Mouse (Mus musculus): Measurements from ENCODE around the gene Cend1. TPM values are rescaled to one million over a fixed set of nuclear protein-coding genes. Genes with fewer than 3 reads are reported as not detected.

The Cend1 gene
- total and polyA plus RNA-seq, 2 experiments from 2014 or later, result 0.27 to 1.8 TPM

GRCm38 (mm10) chr7:141431434-141432185, 2.3 kb upstream of the Cend1 start:
- no peak for TF ChIP-seq CTCF (IDR thresholded peaks at IDR 0.05; ENCODE audit: low read depth)
- TF ChIP-seq EP300 (IDR thresholded peaks at IDR 0.05; ENCODE audit: low read depth), result no peak
- Histone ChIP-seq H3K27ac (ENCODE audit: low read depth) (no peak overlapping the region), H3K9ac (replicated peaks; ENCODE audit: low read depth, low read length) (no peak overlapping the region), H3K27me3 (ENCODE audit: control insufficient read depth, insufficient read depth, low read length) (no peaks in the 10 kb centered on the region), H3K4me1 (ENCODE audit: control insufficient read depth, insufficient read depth) (peaks cover 24% of the 10 kb centered on the region), H3K9me3 (replicated peaks; ENCODE audit: control insufficient read depth, low read length) (no peaks in the 10 kb centered on the region), H3K36me3 (replicated peaks; ENCODE audit: control insufficient read depth, insufficient read depth, low read length) (peaks cover 20% of the 10 kb centered on the region), H3K4me3 (ENCODE audit: low read depth, low read length) (no peak overlapping the region), H3K4me2 (ENCODE audit: low read depth, low read length) (no peak overlapping the region)
- ATAC-seq (ENCODE audit: insufficient read depth, low read depth) (no peak), DNase-seq (ENCODE audit: low spot score) (no peak)
- WGBS, result 89% methylated on average over 19 of the region's 19 CpGs

DNA sequence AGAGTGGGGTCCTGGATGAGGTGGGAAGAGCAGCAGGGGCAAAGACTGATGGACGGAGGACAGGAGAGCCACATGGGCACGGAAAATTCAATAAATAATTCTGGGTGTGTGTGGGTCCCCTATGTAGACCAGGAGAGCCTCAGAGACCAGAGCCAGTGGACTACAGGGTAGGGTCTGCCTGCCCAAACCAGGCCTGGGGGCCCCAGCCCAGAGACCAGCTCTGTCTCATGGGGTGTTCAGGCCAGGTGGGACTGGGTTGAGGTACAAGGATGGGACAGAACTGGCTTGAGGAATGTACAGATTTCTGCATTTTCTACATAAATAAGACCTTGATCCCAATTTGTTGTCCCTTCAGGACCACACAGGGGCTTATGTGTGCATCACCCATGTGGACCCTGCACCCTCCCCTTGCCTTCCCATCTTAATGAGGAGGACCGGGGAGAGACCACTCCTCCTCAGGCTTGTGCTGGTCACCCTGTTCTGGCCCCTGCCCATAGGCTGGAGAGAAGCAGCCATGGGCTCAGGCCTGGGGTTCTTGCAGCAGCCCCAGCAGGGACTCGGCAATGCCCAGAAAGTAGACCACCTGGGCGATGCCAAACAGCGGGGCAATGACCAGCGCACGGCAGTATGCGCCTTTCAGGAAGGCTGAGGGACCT, 1.4 kb upstream of the Cend1 start:
- H3K36me3 ChIP-seq (replicated peaks; ENCODE audit: control insufficient read depth, insufficient read depth, low read length), result peaks cover 20% of the 10 kb centered on the region
- no peak for ATAC-seq (ENCODE audit: insufficient read depth, low read depth)
- WGBS, result 86% methylated on average over 9 of the region's 9 CpGs

GRCm38 (mm10) chr7:141429840-141430584, 721 bp upstream of the Cend1 start:
- Histone ChIP-seq H3K9me3 (replicated peaks; ENCODE audit: control insufficient read depth, low read length) (no peaks in the 10 kb centered on the region), H3K27me3 (ENCODE audit: control insufficient read depth, insufficient read depth, low read length) (no peaks in the 10 kb centered on the region), H3K36me3 (replicated peaks; ENCODE audit: control insufficient read depth, insufficient read depth, low read length) (peaks cover 20% of the 10 kb centered on the region), H3K4me1 (ENCODE audit: control insufficient read depth, insufficient read depth) (peaks cover 17% of the 10 kb centered on the region), H3K4me2 (ENCODE audit: low read depth, low read length) (no peak overlapping the region), H3K27ac (ENCODE audit: low read depth) (no peak overlapping the region), H3K9ac (replicated peaks; ENCODE audit: low read depth, low read length) (peak overlapping the region; percentile 9; the same call in 1 of the 2 replicates), H3K4me3 (ENCODE audit: low read depth, low read length) (no peak overlapping the region)
- ATAC-seq (ENCODE audit: insufficient read depth, low read depth) (no peak), DNase-seq (ENCODE audit: low spot score) (no peak)
- no peak for TF ChIP-seq CTCF (IDR thresholded peaks at IDR 0.05; ENCODE audit: low read depth)
- no peak for TF ChIP-seq EP300 (IDR thresholded peaks at IDR 0.05; ENCODE audit: low read depth)
- 44% methylated on average over 9 of the region's 9 CpGs for WGBS

More for the DNA sequence above, 1.4 kb upstream of the Cend1 start:
- Histone ChIP-seq H3K4me2 (ENCODE audit: low read depth, low read length) (no peak overlapping the region), H3K9ac (replicated peaks; ENCODE audit: low read depth, low read length) (peak overlapping the region; percentile 9; the same call in 1 of the 2 replicates), H3K4me3 (ENCODE audit: low read depth, low read length) (no peak overlapping the region), H3K9me3 (replicated peaks; ENCODE audit: control insufficient read depth, low read length) (no peaks in the 10 kb centered on the region), H3K27me3 (ENCODE audit: control insufficient read depth, insufficient read depth, low read length) (no peaks in the 10 kb centered on the region), H3K4me1 (ENCODE audit: control insufficient read depth, insufficient read depth) (peaks cover 21% of the 10 kb centered on the region), H3K27ac (ENCODE audit: low read depth) (no peak overlapping the region)
- no peak for DNase-seq (ENCODE audit: low spot score)
- TF ChIP-seq EP300 (IDR thresholded peaks at IDR 0.05; ENCODE audit: low read depth) (no peak), CTCF (IDR thresholded peaks at IDR 0.05; ENCODE audit: low read depth) (no peak)

- no peak for TF ChIP-seq CTCF (IDR thresholded peaks at IDR 0.05; ENCODE audit: low read depth)
- no peak for TF ChIP-seq EP300 (IDR thresholded peaks at IDR 0.05; ENCODE audit: low read depth)
- H3K4me2 ChIP-seq (ENCODE audit: low read depth, low read length), result no peak overlapping the region
- no peak for DNase-seq (ENCODE audit: low spot score)
- H3K27me3 ChIP-seq (ENCODE audit: control insufficient read depth, insufficient read depth, low read length), result no peaks in the 10 kb centered on the region
- H3K4me3 ChIP-seq (ENCODE audit: low read depth, low read length), result no peak overlapping the region
- H3K36me3 ChIP-seq (replicated peaks; ENCODE audit: control insufficient read depth, insufficient read depth, low read length), result peaks cover 20% of the 10 kb centered on the region
- H3K27ac ChIP-seq (ENCODE audit: low read depth), result no peak overlapping the region
- peaks cover 5% of the 10 kb centered on the region; the same call in 1 of the 2 replicates for H3K4me1 ChIP-seq (ENCODE audit: control insufficient read depth, insufficient read depth)
- no peak for ATAC-seq (ENCODE audit: insufficient read depth, low read depth)
- H3K9me3 ChIP-seq (replicated peaks; ENCODE audit: control insufficient read depth, low read length), result no peaks in the 10 kb centered on the region
- H3K9ac ChIP-seq (replicated peaks; ENCODE audit: low read depth, low read length), result no peak overlapping the region
- 56% methylated on average over 5 of the region's 5 CpGs for WGBS
Measured at GRCm38 (mm10) chr7:141428701-141429100, 590 bp downstream of the Cend1 start.

DNA sequence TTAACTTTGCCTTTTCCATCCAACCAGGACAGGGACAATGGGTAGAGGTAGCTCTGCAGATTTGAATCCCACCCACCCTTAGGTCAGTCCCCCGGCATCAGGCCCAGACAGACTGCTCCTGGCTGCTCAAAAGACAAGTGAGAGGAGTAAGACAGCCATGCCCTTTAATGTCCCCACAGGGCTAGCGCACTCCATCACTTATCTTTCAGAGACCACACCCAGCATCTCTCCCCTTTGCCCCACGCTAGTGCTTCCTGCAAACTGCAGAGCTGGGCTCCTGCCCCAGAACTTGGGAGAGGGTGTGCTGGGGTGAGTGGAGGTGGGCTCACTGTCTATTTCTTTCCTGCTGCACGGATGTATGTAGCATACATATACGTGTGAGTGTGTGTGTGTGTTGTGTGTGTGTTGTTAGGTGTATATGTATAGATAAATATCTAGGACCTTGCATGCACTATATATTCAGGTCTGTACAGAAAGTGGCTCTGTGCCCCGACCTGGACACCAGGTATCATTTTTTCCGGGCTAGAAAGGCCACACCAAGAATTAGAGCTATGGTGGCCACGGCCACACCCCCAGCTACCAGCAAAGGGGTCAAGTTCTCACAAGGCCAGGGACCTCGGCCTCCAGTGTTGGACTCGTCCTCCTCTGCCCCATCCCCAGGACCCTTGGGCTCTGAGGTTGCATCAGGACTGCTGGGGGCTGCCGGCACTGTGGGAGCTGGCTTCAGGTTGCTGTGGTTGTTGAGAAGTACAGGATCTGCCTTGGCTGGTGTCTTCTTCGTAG, 2.2 kb downstream of the Cend1 start:
- TF ChIP-seq CTCF (IDR thresholded peaks at IDR 0.05; ENCODE audit: low read depth) (no peak), EP300 (IDR thresholded peaks at IDR 0.05; ENCODE audit: low read depth) (no peak)
- WGBS, result 81% methylated on average over 12 of the region's 12 CpGs
- DNase-seq (ENCODE audit: low spot score) (no peak), ATAC-seq (ENCODE audit: insufficient read depth, low read depth) (no peak)
- H3K27me3 ChIP-seq (ENCODE audit: control insufficient read depth, insufficient read depth, low read length), result no peaks in the 10 kb centered on the region
- no peak overlapping the region for H3K4me3 ChIP-seq (ENCODE audit: low read depth, low read length)
- H3K36me3 ChIP-seq (replicated peaks; ENCODE audit: control insufficient read depth, insufficient read depth, low read length), result peaks cover 20% of the 10 kb centered on the region
- no peak overlapping the region for H3K4me2 ChIP-seq (ENCODE audit: low read depth, low read length)
- H3K4me1 ChIP-seq (ENCODE audit: control insufficient read depth, insufficient read depth), result peaks cover 5% of the 10 kb centered on the region; the same call in 1 of the 2 replicates
- H3K9ac ChIP-seq (replicated peaks; ENCODE audit: low read depth, low read length), result no peak overlapping the region
- no peak overlapping the region for H3K27ac ChIP-seq (ENCODE audit: low read depth)
- H3K9me3 ChIP-seq (replicated peaks; ENCODE audit: control insufficient read depth, low read length), result no peaks in the 10 kb centered on the region
